Mouse (Mus musculus) adrenal gland, adult 18-20 months (tissue): ENCODE measurements around the gene Cldn1. TPM values are rescaled to one million over a fixed set of nuclear protein-coding genes. Genes with fewer than 3 reads are reported as not detected.

Source experiments
- DNase-seq, 2 experiments: peaks; one replicate each; pipeline ENCODE4 v3.0.0; 2021 to 2022; ENCODE audit warnings: low spot score in 2 of 2
- long read RNA-seq, 2 experiments: library from polyadenylated mRNA; stranded (forward); transcript quantifications; one replicate each; pipeline ENCODE4 v2.0.0; 2021
- total RNA-seq, 2 experiments: library from RNA; stranded (reverse); gene quantifications; 1 replicate in 1 of 2; 2 replicates in 1 of 2; pipeline ENCODE4 v1.2.3; 2021

Gene Cldn1
- 1 to 10 TPM; 5.0 to 9.4 TPM for total RNA-seq
- long read RNA-seq, experiment 1: 0 reads
- long read RNA-seq, experiment 2: 0 reads

GRCm38 (mm10) chr16:26371325-26372053, at the start of gene Cldn1:
Gene Cldn1 (minus strand): TSS chr16:26371841.
- peak; percentile 89 to 91 for DNase-seq

- no peak for DNase-seq
Measured at GRCm38 (mm10) chr16:26418616-26419015, 47.0 kb upstream of the Cldn1 start.

- DNase-seq: no peak
Measured at GRCm38 (mm10) chr16:26404070-26404469, 32.4 kb upstream of the Cldn1 start.

- no peak for DNase-seq
Measured at GRCm38 (mm10) chr16:26400971-26401370, 29.3 kb upstream of the Cldn1 start.

GRCm38 (mm10) chr16:26400549-26400948, 28.9 kb upstream of the Cldn1 start:
- DNase-seq: no peak

- DNase-seq: no peak
Measured at GRCm38 (mm10) chr16:26390936-26391335, 19.3 kb upstream of the Cldn1 start.

- DNase-seq: no peak
Measured at GRCm38 (mm10) chr16:26386159-26386558, 14.5 kb upstream of the Cldn1 start.

- DNase-seq: no peak
Measured at GRCm38 (mm10) chr16:26384112-26384649, 12.5 kb upstream of the Cldn1 start.

- DNase-seq: no peak
Measured at GRCm38 (mm10) chr16:26377170-26377569, 5.5 kb upstream of the Cldn1 start.

- no peak for DNase-seq
Measured at GRCm38 (mm10) chr16:26370127-26370526, 1.5 kb downstream of the Cldn1 start.

GRCm38 (mm10) chr16:26369044-26369730, 2.5 kb downstream of the Cldn1 start:
- DNase-seq: no peak

- no peak for DNase-seq
Measured at GRCm38 (mm10) chr16:26368121-26368520, 3.5 kb downstream of the Cldn1 start.

- no peak for DNase-seq
Measured at GRCm38 (mm10) chr16:26360694-26361093, 10.9 kb downstream of the Cldn1 start.

GRCm38 (mm10) chr16:26359619-26360018, 12.0 kb downstream of the Cldn1 start:
- no peak for DNase-seq

GRCm38 (mm10) chr16:26358898-26359297, 12.7 kb downstream of the Cldn1 start:
- no peak for DNase-seq

- no peak for DNase-seq
Measured at GRCm38 (mm10) chr16:26357863-26358780, 13.5 kb downstream of the Cldn1 start.

GRCm38 (mm10) chr16:26355513-26355912, 16.1 kb downstream of the Cldn1 start:
- no peak for DNase-seq

- DNase-seq: no peak
Measured at GRCm38 (mm10) chr16:26350786-26351185, 20.9 kb downstream of the Cldn1 start.

- no peak for DNase-seq
Measured at GRCm38 (mm10) chr16:26348809-26349208, 22.8 kb downstream of the Cldn1 start.

- DNase-seq: no peak
Measured at GRCm38 (mm10) chr16:26316281-26316680, 55.4 kb downstream of the Cldn1 start.

- no peak for DNase-seq
Measured at GRCm38 (mm10) chr16:26314815-26315214, 56.8 kb downstream of the Cldn1 start.
